Mouse (Mus musculus) brain, embryonic 14.5 days (tissue): ENCODE measurements at regions not wholly inside any gene's neighbourhood (a gene's known extent, or its start where the extent isn't known, plus 50 kb on each side); places are given as distances from the start of the nearest gene placed in this dataset.
A peak's percentile ranks its signal among the peaks of the same experiment; 100 is the strongest.

Experiments used
- DNase-seq: peaks from one replicate; pipeline ENCODE4 v3.0.0-alpha.2; 2011; ENCODE audit warnings: low read depth
- CTCF ChIP-seq: fragments of 200-500 bp; IDR thresholded peaks from 2 replicates; pipeline ENCODE4 v1.5.1; 2012; ENCODE audit warnings: inconsistent platforms, mild to moderate bottlenecking, moderate library complexity, borderline replicate concordance; ENCODE audit not compliant: insufficient read depth, insufficient read length; ENCODE audit errors: extremely low read depth
- POLR2A ChIP-seq: fragments of 200-500 bp; IDR thresholded peaks from 2 replicates; pipeline ENCODE4 v1.6.1; 2012; ENCODE audit warnings: mild to moderate bottlenecking, inconsistent platforms, borderline replicate concordance; ENCODE audit not compliant: poor library complexity, insufficient read depth, insufficient read length, severe bottlenecking; ENCODE audit errors: extremely low read depth

DNA sequence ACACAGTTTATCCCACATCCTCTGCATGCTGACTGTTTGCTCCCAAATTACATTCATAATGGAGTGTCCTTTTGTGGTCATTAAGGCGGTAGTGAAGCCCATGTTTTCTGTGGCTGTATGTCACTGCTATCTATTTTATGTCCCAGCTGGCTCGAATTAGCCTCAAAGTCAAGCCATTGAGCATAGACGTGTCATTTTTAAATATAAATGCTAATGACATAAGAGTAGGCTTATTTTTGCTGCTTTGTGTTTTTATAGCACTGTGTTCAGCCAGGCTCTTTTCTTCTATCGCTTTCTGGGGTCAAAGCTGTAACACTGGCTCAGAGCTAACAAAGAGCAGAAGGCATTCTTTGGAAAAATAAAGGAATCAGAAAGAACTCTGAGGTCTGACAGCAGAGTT is 83.8 kb upstream of the Pkn2 start:
- DNase-seq = no peak
- TF ChIP-seq CTCF = no peak
- TF ChIP-seq POLR2A = no peak

GRCm38 (mm10) chr3:142963818-142964372 is 82.1 kb upstream of the Pkn2 start:
- DNase-seq = no peak
- TF ChIP-seq CTCF (no peak), POLR2A (no peak)

- no peak for DNase-seq
Observed at GRCm38 (mm10) chr3:142957768-142958167, 76.0 kb upstream of the Pkn2 start.

GRCm38 (mm10) chr3:142948771-142949170 is 67.0 kb upstream of the Pkn2 start:
- no peak for TF ChIP-seq POLR2A
- TF ChIP-seq CTCF = peak; percentile 73; the same call in 1 of the 2 replicates
- peak; percentile 68 for DNase-seq

More at GRCm38 (mm10) chr3:142957768-142958167, 76.0 kb upstream of the Pkn2 start:
- TF ChIP-seq POLR2A = no peak
- TF ChIP-seq CTCF = no peak

DNA sequence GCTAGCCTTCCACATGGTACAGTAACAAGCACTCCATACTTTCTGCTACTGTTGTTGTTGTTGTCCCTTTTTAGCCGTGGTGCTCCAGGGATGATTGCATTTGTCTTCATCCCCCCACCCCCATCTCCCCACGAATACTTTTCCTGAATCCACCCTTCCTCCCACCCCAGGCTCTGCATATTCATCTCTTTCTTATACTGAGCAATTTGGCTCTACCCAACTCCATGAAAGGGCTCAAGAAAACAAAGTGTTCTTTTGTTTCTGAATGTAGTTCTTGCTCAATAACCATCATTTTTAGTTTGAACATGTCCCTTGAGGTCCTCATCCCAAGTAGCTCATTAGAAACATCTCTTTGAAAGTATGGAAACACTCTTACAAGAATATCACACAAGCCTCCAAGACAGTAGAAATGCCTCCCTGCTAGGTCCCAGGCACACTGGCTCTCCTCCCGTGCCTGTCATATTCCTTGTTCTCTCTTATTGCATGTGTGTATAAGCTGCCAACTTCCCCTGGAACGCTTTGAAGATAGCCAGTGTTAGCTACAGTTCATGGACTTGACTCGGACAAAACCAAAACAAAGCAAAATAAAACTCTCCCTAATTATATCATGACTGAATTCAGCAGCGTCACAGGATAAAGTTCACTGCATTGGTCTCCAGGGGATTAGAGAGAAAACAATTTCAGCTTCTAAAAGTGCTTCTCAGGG is 59.7 kb upstream of the Pkn2 start:
- no peak for TF ChIP-seq POLR2A
- TF ChIP-seq CTCF = no peak
- DNase-seq = peak; percentile 55

DNA sequence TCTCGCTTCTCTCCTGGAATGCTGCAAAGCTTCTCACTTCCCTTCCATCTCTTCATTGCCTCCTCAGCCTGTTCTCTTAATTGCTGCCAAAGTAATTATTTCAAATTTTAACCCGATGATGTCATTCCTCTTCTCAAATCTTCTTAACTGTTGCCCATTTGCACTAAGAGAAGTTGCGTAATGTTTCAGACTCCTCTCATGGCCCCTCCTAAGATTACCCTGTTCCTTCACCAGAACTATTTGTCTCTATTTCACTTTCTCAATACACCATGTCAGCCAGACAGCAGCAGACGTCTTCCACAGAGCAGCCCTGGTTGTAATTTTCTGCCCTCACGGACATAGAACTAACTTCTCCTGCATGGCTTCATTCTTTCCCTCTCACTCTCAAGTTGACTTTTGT is 59.1 kb upstream of the Pkn2 start:
- no peak for TF ChIP-seq CTCF
- TF ChIP-seq POLR2A = no peak
- DNase-seq = no peak

DNA sequence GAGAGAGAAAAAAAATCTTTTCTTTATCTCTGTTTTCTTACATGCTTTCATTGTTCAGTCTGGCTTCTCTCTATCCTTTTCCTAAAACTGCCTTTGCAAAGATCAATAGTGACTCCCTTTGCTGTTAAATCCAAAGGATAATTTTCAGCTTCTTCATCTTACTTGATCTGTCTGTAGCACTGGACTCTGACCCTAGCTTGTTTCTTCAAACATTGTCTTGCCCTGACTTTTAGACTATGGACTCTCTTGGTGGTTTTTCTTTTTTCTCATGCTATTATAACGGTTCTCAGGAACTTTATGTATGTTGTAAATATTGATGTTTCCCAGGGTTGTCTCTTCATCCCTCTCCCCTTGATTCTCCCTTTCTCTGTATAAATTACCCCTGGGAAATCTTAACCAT is 58.0 kb upstream of the Pkn2 start:
- DNase-seq = no peak
- no peak for TF ChIP-seq CTCF
- no peak for TF ChIP-seq POLR2A

DNA sequence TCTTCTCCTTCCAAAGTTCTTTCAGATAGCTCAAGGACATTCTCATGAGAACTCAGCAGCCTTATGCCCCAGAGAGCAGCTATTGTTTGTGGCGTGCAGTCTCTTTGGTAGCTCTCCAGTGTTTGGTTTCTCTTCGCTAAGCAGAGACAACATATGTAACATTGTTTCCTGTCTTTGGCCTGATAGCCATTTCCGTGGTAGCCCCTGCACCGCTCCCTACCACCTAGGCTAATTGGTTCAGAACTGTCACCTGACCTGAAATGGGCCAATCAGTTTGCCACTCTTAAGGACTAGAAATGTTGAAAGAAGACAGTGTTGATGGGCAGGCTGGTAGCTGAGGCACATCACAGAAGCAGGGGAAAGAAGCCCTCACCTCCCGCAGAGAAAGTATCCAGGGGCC is 54.1 kb upstream of the Pkn2 start:
- TF ChIP-seq POLR2A (no peak), CTCF (no peak)
- no peak for DNase-seq

- DNase-seq = no peak
- TF ChIP-seq CTCF (no peak), POLR2A (no peak)
Observed at GRCm38 (mm10) chr3:142934326-142934725, 52.5 kb upstream of the Pkn2 start.

- TF ChIP-seq CTCF (no peak), POLR2A (no peak)
- peak; percentile 64 for DNase-seq
Observed at GRCm38 (mm10) chr3:142933684-142934259, 52.0 kb upstream of the Pkn2 start.
